Comparison of ENCODE assay signal across 8 mouse cellular contexts in the genomic region with DNA sequence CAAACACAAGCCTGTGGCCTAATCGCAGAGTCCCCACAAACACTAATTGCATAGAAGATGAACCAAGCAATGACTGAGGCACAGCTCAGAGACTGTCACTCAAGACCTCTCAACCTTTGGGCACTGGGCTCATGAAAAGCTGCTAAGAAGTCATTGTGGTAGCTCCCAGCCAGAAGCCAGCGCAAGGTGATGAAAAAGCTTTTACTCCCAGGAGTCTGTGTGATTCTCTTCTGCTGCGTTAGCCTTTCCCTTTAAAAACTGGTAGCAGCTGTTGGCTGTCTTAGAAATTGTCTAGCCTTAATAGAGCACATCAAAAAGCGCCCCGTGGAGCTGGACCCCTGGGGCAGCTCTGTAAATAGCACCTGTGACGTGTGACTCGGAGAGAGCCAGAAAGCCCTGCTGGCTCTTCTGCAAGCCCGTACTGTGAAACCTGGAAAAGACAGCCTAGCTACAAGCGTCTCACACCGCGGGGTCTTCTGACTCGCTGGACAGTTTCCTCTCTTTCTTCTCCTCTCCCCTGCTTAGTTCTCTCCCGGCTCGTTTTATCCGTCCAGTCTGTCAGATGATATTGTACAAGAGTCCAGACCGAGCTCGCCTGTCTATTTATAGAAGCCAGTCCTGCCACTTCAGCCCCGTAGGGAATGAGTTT. TPM values are rescaled to one million over a fixed set of nuclear protein-coding genes. Genes with fewer than 3 reads are reported as not detected.
DNase-seq lines count a peak whose midpoint lies in the region; ATAC-seq lines count a peak whose summit lies in the region.

No protein-coding gene starts in this region.

- no peaks in the 10 kb centered on the region for H3K4me1 ChIP-seq in embryonic facial prominence, embryonic 11.5 days (ENCODE audit: control insufficient read depth, insufficient read depth, low read length)
- peaks cover 37% of the 10 kb centered on the region for H3K4me1 ChIP-seq in heart, embryonic 13.5 days
- H3K4me1 ChIP-seq in midbrain, embryonic 13.5 days (replicated peaks) = peaks cover 14% of the 10 kb centered on the region

- intact Hi-C loops in left cerebral cortex, postnatal 25 days (cut with DNase I) = loop anchor here (1.0 kb wide), 1 partner anchor 38 kb away; no protein-coding TSS in a partner anchor

- H3K9me3 ChIP-seq in embryonic facial prominence, embryonic 11.5 days (replicated peaks; ENCODE audit: control insufficient read depth, low read length) = no peaks in the 10 kb centered on the region
- no peaks in the 10 kb centered on the region for H3K9me3 ChIP-seq in heart, embryonic 13.5 days
- no peaks in the 10 kb centered on the region for H3K9me3 ChIP-seq in midbrain, embryonic 13.5 days

- no peak overlapping the region for H3K9ac ChIP-seq in embryonic facial prominence, embryonic 11.5 days (replicated peaks; ENCODE audit: low read length)
- H3K9ac ChIP-seq in heart, embryonic 13.5 days = peak overlapping the region; percentile 75
- H3K9ac ChIP-seq in midbrain, embryonic 13.5 days (replicated peaks) = no peak overlapping the region

- H3K27ac ChIP-seq in embryonic facial prominence, embryonic 11.5 days (replicated peaks; ENCODE audit: low read depth, low read length) = no peak overlapping the region
- peak overlapping the region; percentile 96 for H3K27ac ChIP-seq in heart, embryonic 13.5 days (replicated peaks)
- H3K27ac ChIP-seq in midbrain, embryonic 13.5 days = 0 out of 2 replicates have a peak overlapping the region, but pooled peaks have one; percentile 25

- 9% methylated on average over 18 of the region's 18 CpGs for WGBS in embryonic facial prominence, embryonic 11.5 days
- 7% methylated on average over 18 of the region's 18 CpGs for WGBS in heart, embryonic 13.5 days
- 11% methylated on average over 18 of the region's 18 CpGs for WGBS in midbrain, embryonic 13.5 days

- peak; percentile 22 to 26 for DNase-seq in left cerebral cortex, postnatal 25 days (ENCODE audit: low spot score in 2 of 2)
- DNase-seq in left cerebral cortex, adult 8-10 months (ENCODE audit: low spot score in 2 of 2) = no peak
- DNase-seq in embryonic facial prominence, embryonic 11.5 days (ENCODE audit: low spot score) = peak; percentile 42
- DNase-seq in layer of hippocampus, postnatal 36 days = peak; percentile 6
- no peak for DNase-seq in testis, postnatal 14 days (ENCODE audit: low spot score)
- no peak for DNase-seq in urinary bladder, adult 2 months (ENCODE audit: low spot score)

- no peaks in the 10 kb centered on the region; the same call in 1 of the 2 replicates for H3K27me3 ChIP-seq in embryonic facial prominence, embryonic 11.5 days (ENCODE audit: control insufficient read depth, insufficient read depth, low read length)
- H3K27me3 ChIP-seq in heart, embryonic 13.5 days (replicated peaks) = no peaks in the 10 kb centered on the region
- 0 out of 2 replicates have a peak, but pooled peaks cover 6% of the 10 kb centered on the region for H3K27me3 ChIP-seq in midbrain, embryonic 13.5 days

- no peaks in the 10 kb centered on the region for H3K36me3 ChIP-seq in embryonic facial prominence, embryonic 11.5 days (replicated peaks; ENCODE audit: control insufficient read depth, insufficient read depth, low read depth, low read length)
- no peaks in the 10 kb centered on the region for H3K36me3 ChIP-seq in heart, embryonic 13.5 days
- H3K36me3 ChIP-seq in midbrain, embryonic 13.5 days = no peaks in the 10 kb centered on the region

- peak overlapping the region; percentile 27 for H3K4me2 ChIP-seq in embryonic facial prominence, embryonic 11.5 days (ENCODE audit: low read depth, low read length)
- H3K4me2 ChIP-seq in heart, embryonic 13.5 days = peak overlapping the region; percentile 71
- H3K4me2 ChIP-seq in midbrain, embryonic 13.5 days (replicated peaks) = peak overlapping the region; percentile 47

- H3K4me3 ChIP-seq in embryonic facial prominence, embryonic 11.5 days (ENCODE audit: low read depth, low read length) = no peak overlapping the region
- H3K4me3 ChIP-seq in heart, embryonic 13.5 days = peak overlapping the region; percentile 49
- peak overlapping the region; percentile 24 for H3K4me3 ChIP-seq in midbrain, embryonic 13.5 days (replicated peaks)

- ATAC-seq in embryonic facial prominence, embryonic 11.5 days (replicated peaks; ENCODE audit: insufficient number of reproducible peaks, low FRiP score, low TSS enrichment, low read depth) = peak; percentile 68
- ATAC-seq in heart, embryonic 13.5 days (ENCODE audit: extremely low read depth, insufficient number of reproducible peaks, low FRiP score, low TSS enrichment) = peak; percentile 37; the same call in 1 of the 2 replicates
- ATAC-seq in midbrain, embryonic 13.5 days = peak; percentile 93

RNA-seq across cellular contexts. Expression of gene Serbp1, which starts 9.4 kb away (rescaled TPM):
- total RNA-seq in left cerebral cortex, postnatal 25 days (2021) = 100 to 1,000 TPM; 189 to 207 TPM
- total RNA-seq in left cerebral cortex, adult 8-10 months (2022) = 100 to 1,000 TPM; 151 to 223 (median 185) TPM
- 640 and 669 TPM in 2 replicates for polyA plus RNA-seq in embryonic facial prominence, embryonic 11.5 days (2014; fragmentation: Nextera tagmentation; extraction: Ambion mirVana)
- 309 and 332 TPM in 2 replicates for polyA plus RNA-seq in heart, embryonic 13.5 days (2015; fragmentation: Nextera tagmentation; extraction: Ambion mirVana)
- 100 to 1,000 TPM; 220 to 226 TPM for total RNA-seq in layer of hippocampus, postnatal 36 days (2021)
- polyA plus RNA-seq in midbrain, embryonic 13.5 days (2015; fragmentation: Nextera tagmentation; extraction: Ambion mirVana) = 316 and 320 TPM in 2 replicates
- polyA plus RNA-seq in urinary bladder, adult 2 months (2012; rRNA removed) = 257 and 307 TPM in 2 replicates

Comparison
In these comparisons a context has a peak if more than half of its experiments do, and no peak if none do; other contexts are left out.
1. DNase-seq: peak in left cerebral cortex, postnatal 25 days (2 of 2), embryonic facial prominence, embryonic 11.5 days (single experiment) and layer of hippocampus, postnatal 36 days (2 of 2); none in left cerebral cortex, adult 8-10 months (0 of 2), testis, postnatal 14 days (single experiment) and urinary bladder, adult 2 months (single experiment).
2. ATAC-seq: peak in every context shown above with its lines; median percentile 93 in midbrain, embryonic 13.5 days; 68 in embryonic facial prominence, embryonic 11.5 days; 37 in heart, embryonic 13.5 days.
3. Peak in every context shown above with its lines, with median percentiles within 50 percentile points of each other: H3K4me2 ChIP-seq.